Mouse (Mus musculus): ENCODE measurements around the gene Atp1a3.

Gene Atp1a3

DNA sequence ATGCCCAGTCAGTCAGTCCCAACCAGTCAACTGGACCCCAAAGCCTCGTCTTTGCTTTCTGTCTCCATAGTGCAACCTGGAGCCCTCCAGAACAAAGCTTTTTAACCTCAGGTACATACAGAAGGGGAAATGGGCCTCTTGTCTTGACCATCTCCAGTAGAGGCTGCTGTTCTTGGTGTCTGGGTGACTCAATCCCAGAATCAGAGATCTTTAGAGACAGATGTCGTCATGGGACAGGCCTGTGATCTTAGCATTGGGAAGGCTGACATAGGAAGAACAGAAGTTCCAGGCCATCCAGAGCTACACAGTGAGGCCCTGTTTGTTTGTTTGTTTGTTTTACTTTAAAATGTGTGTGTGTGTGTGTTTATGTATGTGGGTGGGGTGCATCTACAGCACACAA, 41.5 kb downstream of the Atp1a3 start:
- DNase-seq (ENCODE audit: low read depth), result no peak

DNA sequence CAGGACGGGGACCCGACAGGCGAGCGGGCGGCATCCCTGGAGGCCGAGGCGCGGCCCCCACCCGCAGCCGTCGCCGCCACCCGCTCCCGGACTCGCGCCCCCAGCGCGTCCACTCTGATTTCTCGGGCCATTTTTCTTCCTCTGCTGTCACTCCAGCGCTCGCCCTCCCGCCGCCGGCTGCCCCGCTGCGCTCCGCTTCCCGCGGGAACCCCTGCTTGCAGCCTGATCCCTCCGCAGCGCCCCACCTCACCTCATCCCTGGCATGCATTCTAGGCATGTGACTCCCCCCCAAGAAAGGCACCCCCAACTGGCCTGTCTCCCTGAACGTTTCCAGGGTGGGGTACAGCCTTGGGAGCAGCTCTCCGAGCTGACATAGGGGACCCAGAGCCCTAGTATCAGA, 50.5 kb downstream of the Atp1a3 start:
- DNase-seq (ENCODE audit: low read depth), result no peak

DNA sequence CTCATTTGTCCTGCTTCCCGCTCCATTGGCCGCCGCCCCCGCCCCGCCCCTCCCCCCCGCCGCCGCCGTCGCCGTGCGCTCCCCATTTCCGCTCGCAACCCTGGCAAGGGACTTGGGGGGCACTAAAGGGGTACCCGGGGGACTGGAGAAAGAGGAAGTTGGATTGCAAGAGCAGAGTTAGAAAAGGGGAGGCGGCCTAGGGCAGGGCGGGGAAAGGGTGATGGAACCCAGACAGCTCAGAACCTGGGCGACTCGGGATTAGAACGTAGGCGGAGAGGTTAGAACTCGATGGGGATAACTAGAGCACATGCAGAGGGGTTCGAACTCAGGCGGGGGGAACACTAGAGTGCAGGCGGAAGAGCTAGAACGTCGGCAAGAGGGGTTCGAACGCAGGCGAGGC, 51.3 kb downstream of the Atp1a3 start:
- DNase-seq (ENCODE audit: low read depth), result no peak

DNA sequence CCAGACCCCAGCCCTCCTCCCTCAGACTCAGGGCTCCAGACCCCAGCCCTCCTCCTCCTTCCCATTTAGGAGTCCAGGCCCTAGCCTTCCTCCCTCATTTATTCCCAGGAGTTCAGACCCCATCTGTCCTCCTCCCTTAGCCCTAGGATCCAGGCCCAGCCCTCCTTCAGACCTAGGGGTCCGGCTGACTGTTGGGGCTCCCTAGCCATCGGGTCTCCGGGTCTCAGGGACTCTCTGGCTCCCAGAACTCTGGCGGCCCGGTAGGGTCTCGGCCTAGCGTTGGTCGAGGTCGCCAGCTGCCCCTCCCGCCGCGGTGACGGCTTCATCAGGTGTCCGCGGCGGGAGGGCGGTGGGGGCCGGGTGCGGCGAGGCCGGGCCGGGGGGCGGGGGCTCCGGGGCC, 51.8 kb downstream of the Atp1a3 start:
- no peak for DNase-seq (ENCODE audit: low read depth)

DNA sequence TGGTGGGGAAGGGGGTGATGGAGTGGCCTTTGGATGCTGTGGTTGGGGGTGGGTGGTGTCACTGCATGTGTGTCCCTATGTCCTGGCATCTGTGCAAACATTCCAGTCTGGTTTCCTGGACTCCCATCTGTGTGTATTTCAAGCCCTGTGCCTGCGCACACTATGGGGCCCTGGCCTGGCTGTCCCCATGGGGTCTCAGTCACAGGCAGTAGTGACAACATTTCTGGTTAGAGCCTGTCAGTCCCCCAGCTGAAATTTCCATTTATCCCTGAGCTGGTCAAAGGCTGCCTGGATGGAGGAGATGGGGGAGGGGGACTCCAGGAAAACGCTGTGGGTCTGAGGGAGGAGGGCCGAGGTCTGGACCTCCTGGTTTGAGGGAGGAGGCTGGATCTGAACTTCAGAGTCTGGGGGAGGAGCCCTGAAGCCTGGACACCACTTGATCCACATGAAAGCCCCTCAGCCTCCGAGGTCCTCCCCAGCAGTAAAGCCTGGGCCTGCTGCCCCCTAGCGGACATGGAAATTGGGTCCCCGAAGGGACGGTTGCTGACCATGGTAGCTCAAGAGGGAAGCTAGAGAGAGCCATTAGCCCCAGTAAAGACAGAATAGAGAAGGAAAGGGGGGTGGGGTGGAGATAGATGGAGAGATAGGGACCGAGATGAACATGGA, 55.7 kb downstream of the Atp1a3 start:
- DNase-seq (ENCODE audit: low read depth), result no peak

DNA sequence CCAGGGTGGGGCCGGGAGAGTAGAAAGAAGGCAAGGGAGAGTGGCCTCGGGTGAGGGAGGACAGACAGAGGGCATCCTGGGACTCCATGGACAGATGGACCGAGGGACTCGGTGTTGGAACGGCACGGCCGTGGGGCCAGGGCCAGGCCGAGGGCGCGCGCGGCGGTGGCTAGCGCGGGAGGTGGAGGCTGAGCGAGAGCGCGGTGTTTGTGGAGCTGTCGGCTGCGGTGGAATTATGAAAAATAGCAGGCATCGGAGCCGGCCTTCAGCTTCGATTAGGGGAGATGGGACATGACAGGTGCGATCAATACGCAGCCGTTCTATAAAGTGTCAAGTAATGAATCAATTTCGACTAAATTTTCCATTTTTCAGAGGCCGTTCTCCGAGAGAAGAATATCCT, 57.0 kb downstream of the Atp1a3 start:
- no peak for DNase-seq (ENCODE audit: low read depth)

DNA sequence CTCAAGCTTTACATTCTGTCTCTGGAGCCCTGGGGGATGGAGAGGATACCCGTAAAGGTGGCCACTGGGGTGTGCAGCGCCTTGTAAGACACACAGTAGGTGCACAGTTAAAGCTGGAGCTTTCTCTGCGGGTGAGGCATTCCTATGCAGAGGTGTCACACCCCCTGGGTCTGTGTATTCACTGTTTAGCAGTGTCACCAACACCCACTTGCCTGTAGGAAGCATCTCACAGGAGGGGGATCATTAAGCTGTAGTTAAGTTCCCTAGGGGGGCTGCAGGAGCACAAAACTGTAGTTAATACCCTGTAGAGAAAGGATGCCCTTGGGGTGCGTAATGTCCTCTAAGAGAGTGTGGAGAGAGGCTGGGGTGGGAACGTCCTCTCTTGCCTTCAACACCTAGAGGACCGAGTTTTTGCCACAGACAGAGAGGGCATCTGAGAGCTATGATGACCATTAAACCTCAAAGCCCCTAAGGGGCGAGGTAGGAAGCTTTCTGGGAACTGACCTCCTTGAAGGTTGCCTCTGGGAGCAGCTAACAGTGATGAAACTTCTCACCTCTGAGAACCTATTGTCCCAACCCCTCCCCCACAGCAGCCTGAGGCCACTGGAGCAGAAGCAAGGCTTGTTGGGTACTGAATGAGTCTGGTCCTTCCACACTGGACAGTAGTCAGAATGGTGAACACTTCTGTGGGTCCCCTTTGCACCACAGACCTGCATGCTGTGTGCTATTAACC, 58.3 kb downstream of the Atp1a3 start:
- DNase-seq (ENCODE audit: low read depth), result no peak

DNA sequence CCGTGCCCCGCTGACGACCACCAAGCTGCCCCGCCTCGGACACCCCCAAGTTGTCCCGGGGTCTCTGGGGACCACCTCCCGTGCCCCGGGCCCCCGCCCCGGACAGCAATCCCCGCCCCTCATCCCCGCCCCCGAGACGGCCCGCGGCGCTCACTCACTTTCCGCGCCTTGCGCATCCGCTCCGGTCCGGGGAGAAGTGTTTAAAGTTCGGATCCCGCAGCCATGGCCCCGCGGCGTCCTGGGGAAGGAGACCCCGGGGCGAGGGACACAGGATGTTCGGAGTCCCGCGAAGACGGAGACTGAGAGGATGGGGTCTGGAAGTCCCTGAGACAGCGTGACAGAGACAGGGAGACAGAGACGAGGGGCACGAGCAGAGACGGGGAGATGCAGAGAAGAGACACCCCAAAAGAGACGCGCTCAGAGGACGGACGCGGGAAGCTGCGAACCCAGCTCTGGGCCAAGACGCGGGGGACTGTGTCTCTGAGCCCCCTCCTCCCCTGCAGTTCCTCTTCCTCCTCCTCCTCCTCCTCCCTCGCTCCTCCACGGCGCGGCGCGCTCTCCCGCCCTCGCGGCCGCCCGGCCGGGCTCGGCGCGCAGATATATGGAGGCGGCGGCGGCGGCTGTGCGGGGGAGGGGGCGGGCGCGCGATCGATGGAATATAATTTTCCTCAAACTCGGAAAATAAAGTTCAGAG, 61.4 kb downstream of the Atp1a3 start, which contains the start of gene Gm4881:
Gene Gm4881, minus strand, starts transcription at position 238 of the 694 bp plus-strand sequence.
- no peak for DNase-seq (ENCODE audit: low read depth)

DNA sequence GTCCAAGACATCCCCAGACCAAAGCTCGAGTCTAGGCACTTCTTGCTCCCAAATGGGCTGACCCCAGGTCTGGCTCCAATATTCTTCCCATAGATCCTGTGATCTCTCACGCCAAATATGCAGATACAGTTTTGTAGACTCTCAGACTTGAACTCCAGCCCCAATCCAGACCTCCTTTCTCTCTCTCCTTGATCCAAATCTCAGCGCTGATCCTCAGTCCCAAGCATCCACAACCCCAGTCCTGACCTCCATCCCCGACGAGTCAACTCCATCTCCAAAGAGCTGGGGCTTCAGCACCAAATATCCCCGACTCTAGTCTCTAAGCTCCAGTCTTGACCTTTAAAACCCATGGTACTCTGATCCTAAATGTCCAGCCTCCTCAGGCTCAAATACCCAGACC, 62.1 kb downstream of the Atp1a3 start:
- no peak for DNase-seq (ENCODE audit: low read depth)

DNA sequence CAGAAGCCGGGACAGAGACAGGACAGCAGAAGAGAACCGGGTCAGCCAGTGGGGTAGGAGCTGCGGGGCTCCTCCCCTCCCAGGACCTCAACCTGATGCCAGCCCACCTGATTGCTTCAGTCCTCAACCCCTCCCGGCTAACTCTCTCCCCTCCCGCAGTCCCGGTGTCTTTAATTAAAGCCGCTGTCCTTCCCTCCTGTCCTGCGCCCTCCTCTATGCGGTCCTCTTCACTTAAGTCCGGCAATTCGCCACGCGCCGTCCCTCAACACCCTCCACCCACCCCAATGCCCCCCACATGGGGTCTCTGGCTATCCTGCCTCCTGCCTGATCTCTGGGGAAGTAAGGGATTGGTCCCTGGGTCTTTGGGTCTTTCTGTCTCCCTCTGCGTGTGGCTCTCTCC, 74.1 kb downstream of the Atp1a3 start:
- no peak for DNase-seq (ENCODE audit: low read depth)

DNA sequence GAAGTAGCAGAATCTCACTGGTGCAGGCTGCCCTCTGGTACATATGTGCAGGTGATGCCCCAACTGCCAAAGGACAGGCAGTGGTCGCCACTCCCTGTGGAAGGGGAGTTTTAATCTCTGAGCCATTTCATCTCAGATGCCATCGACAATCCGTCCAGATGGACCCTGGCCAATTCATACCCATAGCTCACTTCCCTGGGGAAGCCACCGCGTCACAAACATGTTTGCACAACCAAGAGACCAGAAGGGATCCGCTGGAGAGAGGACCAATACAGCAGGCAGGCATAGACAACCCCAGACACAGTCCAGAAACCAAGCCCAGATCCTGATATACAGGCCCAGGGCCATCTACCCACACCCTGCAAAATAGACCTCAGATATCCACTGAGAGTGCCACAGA, 75.3 kb downstream of the Atp1a3 start:
- DNase-seq (ENCODE audit: low read depth), result no peak

Measured in fibroblast of lung, adult 2 months (primary cell).